Mouse (Mus musculus): ENCODE data around the gene Myo3b.

The Myo3b gene

GRCm38 (mm10) chr2:70038752-70039151 lies at the start of gene Myo3b:
TSS of gene Myo3b (plus strand) at chr2:70039126.
- DNase-seq (ENCODE audit: low read depth, low spot score) = no peak

- DNase-seq (ENCODE audit: low read depth, low spot score) = no peak
Observed at GRCm38 (mm10) chr2:69989224-69989623, 49.7 kb upstream of the Myo3b start.

- DNase-seq (ENCODE audit: low read depth, low spot score) = no peak
Observed at GRCm38 (mm10) chr2:69990647-69991046, 48.3 kb upstream of the Myo3b start.

- peak; percentile 79 for DNase-seq (ENCODE audit: low read depth, low spot score)
Observed at GRCm38 (mm10) chr2:69994082-69994736, 44.7 kb upstream of the Myo3b start.

GRCm38 (mm10) chr2:69994779-69995178 lies 44.1 kb upstream of the Myo3b start:
- DNase-seq (ENCODE audit: low read depth, low spot score) = no peak

- peak; percentile 7 for DNase-seq (ENCODE audit: low read depth, low spot score)
Observed at GRCm38 (mm10) chr2:69999097-69999770, 39.7 kb upstream of the Myo3b start.

- no peak for DNase-seq (ENCODE audit: low read depth, low spot score)
Observed at GRCm38 (mm10) chr2:70000316-70000715, 38.6 kb upstream of the Myo3b start.

GRCm38 (mm10) chr2:70006492-70006891 lies 32.4 kb upstream of the Myo3b start:
- no peak for DNase-seq (ENCODE audit: low read depth, low spot score)

GRCm38 (mm10) chr2:70012941-70013340 lies 26.0 kb upstream of the Myo3b start:
- DNase-seq (ENCODE audit: low read depth, low spot score) = no peak

GRCm38 (mm10) chr2:70018236-70018635 lies 20.7 kb upstream of the Myo3b start:
- no peak for DNase-seq (ENCODE audit: low read depth, low spot score)

- DNase-seq (ENCODE audit: low read depth, low spot score) = no peak
Observed at GRCm38 (mm10) chr2:70024454-70024853, 14.5 kb upstream of the Myo3b start.

- DNase-seq (ENCODE audit: low read depth, low spot score) = no peak
Observed at GRCm38 (mm10) chr2:70025711-70026110, 13.2 kb upstream of the Myo3b start.

- DNase-seq (ENCODE audit: low read depth, low spot score) = no peak
Observed at GRCm38 (mm10) chr2:70031472-70031871, 7.5 kb upstream of the Myo3b start.

- no peak for DNase-seq (ENCODE audit: low read depth, low spot score)
Observed at GRCm38 (mm10) chr2:70034895-70035294, 4.0 kb upstream of the Myo3b start.

- DNase-seq (ENCODE audit: low read depth, low spot score) = no peak
Observed at GRCm38 (mm10) chr2:70035358-70035757, 3.6 kb upstream of the Myo3b start.

GRCm38 (mm10) chr2:70037221-70037620 lies 1.7 kb upstream of the Myo3b start:
- DNase-seq (ENCODE audit: low read depth, low spot score) = no peak

GRCm38 (mm10) chr2:70044466-70044865 lies 5.5 kb downstream of the Myo3b start:
- no peak for DNase-seq (ENCODE audit: low read depth, low spot score)

- DNase-seq (ENCODE audit: low read depth, low spot score) = no peak
Observed at GRCm38 (mm10) chr2:70047868-70048267, 8.9 kb downstream of the Myo3b start.

- DNase-seq (ENCODE audit: low read depth, low spot score) = no peak
Observed at GRCm38 (mm10) chr2:70053803-70054202, 14.9 kb downstream of the Myo3b start.

- DNase-seq (ENCODE audit: low read depth, low spot score) = no peak
Observed at GRCm38 (mm10) chr2:70058201-70058600, 19.3 kb downstream of the Myo3b start.

- DNase-seq (ENCODE audit: low read depth, low spot score) = no peak
Observed at GRCm38 (mm10) chr2:70060359-70061345, 21.7 kb downstream of the Myo3b start.

GRCm38 (mm10) chr2:70065116-70065515 lies 26.2 kb downstream of the Myo3b start:
- no peak for DNase-seq (ENCODE audit: low read depth, low spot score)

Data from skeletal muscle tissue, adult 2 months (tissue).